Mouse (Mus musculus) kidney, adult 2 months (tissue): Measurements from ENCODE around the gene Slc19a3. TPM values are rescaled to one million over a fixed set of nuclear protein-coding genes. Genes with fewer than 3 reads are reported as not detected.
A peak's percentile ranks its signal among the peaks of the same experiment; 100 is the strongest.

Experiments
- DNase-seq: peaks from one replicate; pipeline ENCODE4 v3.0.0; 2021
- H3K27ac ChIP-seq: fragments of 200-500 bp; 2 replicates; pipeline ENCODE4 v1.5.1; 2012; ENCODE audit warnings: low read depth, low read length, control low read depth, inconsistent platforms; ENCODE audit not compliant: insufficient read depth
- H3K27me3 ChIP-seq: fragments of 200-500 bp; replicated peaks from 2 replicates; pipeline ENCODE4 v1.6.1; 2012; ENCODE audit warnings: mild to moderate bottlenecking, moderate library complexity, low read length, inconsistent platforms; ENCODE audit not compliant: control insufficient read depth, insufficient read depth
- H3K36me3 ChIP-seq: fragments of 200-500 bp; 2 replicates; pipeline ENCODE4 v1.6.1; 2012; ENCODE audit warnings: mild to moderate bottlenecking, moderate library complexity, low read length, inconsistent platforms; ENCODE audit not compliant: control insufficient read depth, insufficient read depth
- H3K4me1 ChIP-seq: fragments of 200-500 bp; 2 replicates; pipeline ENCODE4 v1.6.1; 2011; ENCODE audit warnings: low read length; ENCODE audit not compliant: control insufficient read depth, insufficient read depth
- H3K4me3 ChIP-seq: fragments of 200-500 bp; 2 replicates; pipeline ENCODE4 v1.5.1; 2011; ENCODE audit warnings: mild to moderate bottlenecking, low read depth, low read length, control low read depth; ENCODE audit not compliant: insufficient read depth
- CTCF ChIP-seq: fragments of 200-500 bp; conservative IDR thresholded peaks from 2 replicates; pipeline ENCODE4 v1.5.1; 2011; ENCODE audit warnings: low read depth, mild to moderate bottlenecking, control low read depth, low read length, moderate library complexity, mixed read lengths; ENCODE audit not compliant: insufficient read depth, insufficient read length
- POLR2A ChIP-seq: fragments of 200-500 bp; IDR thresholded peaks from one replicate; pipeline ENCODE4 v1.6.1; 2011; ENCODE audit warnings: low read depth, low read length, control low read depth
- WGBS: fragments of 180-500 bp; shearing (Covaris S2); methylation state at CpG from one replicate; pipeline ENCODE4 v1.1.7; 2018; 5-methylcytosine and 5-hydroxymethylcytosine counted together
- polyA plus RNA-seq: library from polyadenylated mRNA; depleted of rRNA; stranded (reverse); fragments of >200 nt; gene quantifications from 2 replicates; pipeline ENCODE4 v1.2.3, GENCODE M21; 2012; rRNA removed

Gene Slc19a3
- polyA plus RNA-seq, 1 experiment: 18.2 TPM

GRCm38 (mm10) chr1:82972046-82972445 lies 66.2 kb downstream of the Slc19a3 start:
- 45% methylated on average over 4 of the region's 4 CpGs for WGBS
- DNase-seq: peak; percentile 52
- H3K4me1 ChIP-seq: no peaks in the 10 kb centered on the region
- TF ChIP-seq CTCF (no peak), POLR2A (no peak)
- no peak overlapping the region for H3K4me3 ChIP-seq
- H3K36me3 ChIP-seq: no peaks in the 10 kb centered on the region
- H3K27ac ChIP-seq: no peak overlapping the region
- H3K27me3 ChIP-seq: no peaks in the 10 kb centered on the region

GRCm38 (mm10) chr1:82966413-82966812 lies 71.8 kb downstream of the Slc19a3 start:
- TF ChIP-seq POLR2A: no peak
- TF ChIP-seq CTCF: no peak
- Histone ChIP-seq H3K4me1 (no peaks in the 10 kb centered on the region), H3K27ac (no peak overlapping the region), H3K36me3 (no peaks in the 10 kb centered on the region), H3K27me3 (no peaks in the 10 kb centered on the region), H3K4me3 (no peak overlapping the region)
- WGBS: 70% methylated on average over 3 of the region's 3 CpGs
- DNase-seq: no peak

Other genes starting within 250 kb of the Slc19a3 start
- gene Agfg1, start 199.0 kb downstream of the Slc19a3 start, polyA plus RNA-seq: 33.9 and 37.3 TPM in 2 replicates
- gene A030005L19Rik, start 125.1 kb downstream of the Slc19a3 start, polyA plus RNA-seq: 0.63 and 0.72 TPM in 2 replicates
- gene A030014E15Rik, start 113.5 kb downstream of the Slc19a3 start, polyA plus RNA-seq: not detected in 2 replicates
- not detected in 2 replicates for gene Gm6217, start 107.0 kb downstream of the Slc19a3 start, polyA plus RNA-seq
- not detected in 2 replicates for gene A030003K21Rik, start 95.1 kb downstream of the Slc19a3 start, polyA plus RNA-seq
- not detected in 2 replicates for gene Gm7544, start 82.4 kb downstream of the Slc19a3 start, polyA plus RNA-seq
- gene Gm47955, start 78.2 kb downstream of the Slc19a3 start, polyA plus RNA-seq: not detected in 2 replicates
- not detected in 2 replicates for gene Gm47959, start 37.9 kb downstream of the Slc19a3 start, polyA plus RNA-seq
- gene Krtap28-10, start 4.0 kb upstream of the Slc19a3 start, polyA plus RNA-seq: not detected in 2 replicates
- gene Gm47969, start 6.5 kb upstream of the Slc19a3 start, polyA plus RNA-seq: not detected in 2 replicates
- not detected in 2 replicates for gene A030005K14Rik, start 20.9 kb upstream of the Slc19a3 start, polyA plus RNA-seq
- gene Krtap28-13, start 22.5 kb upstream of the Slc19a3 start, polyA plus RNA-seq: not detected in 2 replicates
- gene Ccl20, start 78.3 kb upstream of the Slc19a3 start, polyA plus RNA-seq: 0.12 and 0.27 TPM in 2 replicates
- gene Daw1, start 121.3 kb upstream of the Slc19a3 start, polyA plus RNA-seq: 0.39 and 0.44 TPM in 2 replicates